Mouse (Mus musculus) layer of hippocampus, postnatal 36 days (tissue): ENCODE results near the gene Bub3. TPM values are rescaled to one million over a fixed set of nuclear protein-coding genes. Genes with fewer than 3 reads are reported as not detected.

Source experiments
- DNase-seq, 2 experiments: peaks; one replicate each; pipeline ENCODE4 v3.0.0; 2022
- total RNA-seq, 2 experiments: library from RNA; stranded (reverse); gene quantifications; 2 replicates each; pipeline ENCODE4 v1.2.3; 2021

The Bub3 gene
- total RNA-seq, 2 experiments from 2014 or later = 57.4 to 61.9 TPM

DNA sequence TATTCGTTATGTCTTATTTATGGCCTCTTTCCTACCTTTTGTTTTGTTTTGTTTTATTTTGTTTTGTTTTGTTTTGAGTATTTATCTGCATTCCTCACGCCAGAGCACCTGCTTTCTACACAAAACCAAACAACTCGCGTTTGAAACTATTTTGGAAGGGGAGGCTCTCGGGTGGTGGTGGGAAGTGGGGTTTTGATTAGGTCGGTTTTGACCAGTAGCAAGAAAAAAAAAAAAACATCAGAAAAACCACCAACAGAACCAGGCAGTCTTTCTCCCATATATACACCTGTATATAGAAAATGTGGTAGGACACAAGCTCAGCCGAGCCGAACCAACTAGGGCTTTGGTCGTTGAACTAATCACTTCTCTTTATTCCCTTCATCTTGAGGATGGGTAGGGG, 3.9 kb upstream of the Bub3 start:
- no peak for DNase-seq

DNA sequence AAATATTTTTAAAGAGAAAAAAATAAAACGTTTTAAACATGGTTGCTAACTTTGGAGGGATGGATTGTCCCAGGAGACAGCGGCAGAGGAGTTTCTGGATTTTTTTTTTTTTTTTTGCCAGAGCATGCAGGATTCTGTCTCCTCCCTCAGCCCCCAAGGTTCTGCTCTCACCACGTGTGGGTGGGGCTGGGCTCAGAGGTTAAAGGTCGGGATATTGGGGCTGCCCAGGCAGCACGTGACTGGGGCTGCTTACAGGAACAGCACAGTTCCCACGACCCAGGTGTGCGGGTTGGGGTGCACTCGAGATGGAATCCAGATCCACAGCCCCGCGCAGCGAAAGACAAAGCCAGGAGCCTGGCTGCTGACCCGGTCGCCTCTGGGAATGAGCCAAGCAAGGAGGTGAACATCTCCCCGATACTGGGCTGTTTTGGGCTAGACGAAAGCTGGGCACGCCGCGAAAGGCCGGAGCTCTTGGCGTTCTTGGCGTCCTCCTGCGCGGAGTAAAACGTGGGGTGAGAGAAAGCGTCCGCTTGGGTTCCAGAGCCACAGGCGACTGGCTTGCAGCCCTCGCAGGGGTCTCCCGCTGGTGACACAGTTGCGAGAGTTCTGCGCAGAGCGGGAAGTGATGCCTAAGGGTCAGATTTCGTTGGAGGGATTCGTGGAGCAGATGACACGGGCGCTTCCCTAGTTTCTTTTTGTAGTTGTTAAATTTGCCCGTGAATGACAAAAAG, 3.3 kb upstream of the Bub3 start:
- peak in 1 of 2 experiments; percentile 22 for DNase-seq

DNA sequence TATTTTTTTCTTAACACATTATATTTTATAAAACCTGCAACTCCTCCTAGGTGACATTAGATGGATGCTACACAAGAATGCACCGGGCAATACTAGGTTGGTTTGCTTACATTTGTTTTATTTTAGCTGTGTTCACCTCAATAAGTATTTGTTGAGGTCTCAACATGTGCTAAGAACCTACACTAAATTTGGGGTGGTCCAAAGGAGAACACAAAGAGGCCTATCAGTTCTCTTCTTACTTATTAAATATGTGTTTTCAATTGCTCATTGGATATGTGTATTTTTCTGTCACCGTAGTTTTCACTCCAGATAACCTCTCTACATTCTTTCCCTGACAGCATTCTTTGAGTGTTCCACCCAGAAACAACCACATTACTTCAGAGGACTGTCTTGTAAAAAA, 2.3 kb upstream of the Bub3 start:
- DNase-seq = no peak

DNA sequence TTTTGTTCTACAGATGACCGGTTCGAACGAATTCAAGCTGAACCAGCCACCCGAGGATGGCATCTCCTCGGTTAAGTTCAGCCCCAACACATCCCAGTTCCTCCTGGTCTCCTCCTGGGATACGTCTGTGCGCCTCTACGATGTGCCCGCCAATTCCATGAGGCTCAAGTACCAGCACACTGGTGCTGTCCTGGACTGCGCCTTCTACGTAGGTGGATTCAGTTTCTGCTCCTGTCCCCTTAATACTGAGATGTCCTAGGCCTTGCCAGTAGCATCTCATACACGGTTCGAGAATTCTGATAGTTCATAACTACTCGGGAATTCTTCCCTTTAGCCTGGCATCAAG, 648 bp downstream of the Bub3 start:
- no peak for DNase-seq

DNA sequence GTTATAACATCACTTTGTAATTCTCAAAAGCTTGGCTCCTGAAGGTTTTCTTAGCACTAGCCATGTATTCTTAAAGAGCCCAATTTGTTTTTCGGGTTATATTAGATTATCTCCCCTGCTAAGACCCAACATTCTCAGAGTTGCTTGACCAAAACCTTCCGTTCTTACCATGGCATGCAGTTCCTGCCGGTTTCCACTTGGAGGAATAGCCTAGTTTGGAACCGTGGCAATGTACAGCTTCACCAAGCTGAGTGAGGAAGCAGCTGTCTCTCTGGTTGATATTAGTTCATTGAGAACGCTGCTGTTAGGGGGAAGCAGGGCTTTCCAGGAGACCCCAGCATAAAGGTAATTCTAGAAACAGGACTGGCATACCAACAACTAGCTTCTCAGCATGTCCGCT, 15.2 kb downstream of the Bub3 start:
- DNase-seq = no peak

DNA sequence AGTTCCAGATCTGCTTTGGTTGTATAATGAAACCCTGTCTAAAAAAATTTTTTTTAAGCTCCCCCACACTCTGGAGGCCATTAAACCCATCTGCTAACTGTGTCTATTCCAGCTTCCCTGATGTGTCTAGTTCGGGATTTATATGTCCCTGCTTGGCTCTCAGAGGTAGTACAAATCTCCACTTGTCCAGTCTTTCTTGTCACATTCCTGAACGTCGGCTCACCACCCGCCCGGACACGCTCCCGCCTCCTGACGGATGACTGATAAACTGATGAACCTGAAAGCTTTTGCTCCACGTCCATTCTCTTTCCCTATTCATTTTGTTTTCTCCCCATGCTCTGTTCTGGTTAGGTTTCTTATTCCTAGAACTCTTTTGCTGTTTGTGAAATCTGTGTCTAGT, 22.2 kb downstream of the Bub3 start:
- DNase-seq = no peak

DNA sequence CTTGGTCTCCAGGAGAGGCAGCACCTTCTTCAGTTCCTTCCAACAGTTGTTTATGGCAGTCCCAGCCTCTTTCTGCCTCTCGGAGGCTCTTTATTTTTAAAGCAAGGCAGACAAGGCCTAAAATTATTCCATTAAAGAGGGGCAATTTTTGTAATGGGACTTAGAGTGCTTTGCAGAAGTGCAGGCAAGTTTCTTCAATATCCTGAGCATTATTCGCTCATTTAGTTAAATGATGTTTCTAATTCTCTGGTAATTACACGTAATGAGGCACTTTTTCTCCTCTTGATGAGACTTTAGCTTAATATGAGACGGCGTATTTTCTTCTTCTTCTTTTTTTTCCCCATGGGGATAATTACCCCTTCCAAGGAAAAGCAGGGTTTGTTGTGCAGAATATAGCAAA, 25.5 kb downstream of the Bub3 start:
- DNase-seq = no peak

DNA sequence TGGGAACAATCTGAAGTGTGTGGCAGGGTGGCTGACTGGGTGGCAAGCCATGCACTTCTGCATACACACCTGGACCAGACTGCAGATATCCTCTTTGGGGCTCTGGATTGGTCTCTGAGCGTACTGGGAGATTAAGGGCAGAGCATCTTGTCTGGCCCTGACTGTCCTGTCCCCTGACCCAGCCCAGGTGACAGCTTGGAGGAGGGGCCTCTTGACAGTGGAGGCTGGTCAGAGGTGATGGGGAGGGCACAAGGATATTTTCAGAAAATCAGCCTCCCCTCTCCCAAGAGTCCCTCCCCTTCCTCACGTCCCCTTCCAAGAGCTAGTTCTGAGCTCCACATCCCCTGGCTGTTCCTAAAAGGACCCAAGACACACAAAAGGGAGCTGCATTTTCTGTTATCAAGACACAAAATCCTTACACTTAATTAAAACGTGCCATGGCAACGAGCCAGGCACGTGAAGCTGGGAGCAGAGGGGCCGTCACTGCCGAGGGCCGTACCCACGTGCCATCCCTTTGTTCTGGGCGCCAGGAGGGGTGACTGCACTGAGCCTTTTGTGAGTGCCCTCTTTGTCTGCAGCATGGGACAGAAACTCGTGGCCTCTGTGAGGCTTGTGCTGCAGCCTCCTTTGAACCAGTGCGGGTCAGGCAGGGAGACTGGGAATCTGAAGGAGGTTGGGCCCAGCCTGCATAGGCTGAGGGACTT, 37.9 kb downstream of the Bub3 start:
- DNase-seq = peak; percentile 10 to 12

DNA sequence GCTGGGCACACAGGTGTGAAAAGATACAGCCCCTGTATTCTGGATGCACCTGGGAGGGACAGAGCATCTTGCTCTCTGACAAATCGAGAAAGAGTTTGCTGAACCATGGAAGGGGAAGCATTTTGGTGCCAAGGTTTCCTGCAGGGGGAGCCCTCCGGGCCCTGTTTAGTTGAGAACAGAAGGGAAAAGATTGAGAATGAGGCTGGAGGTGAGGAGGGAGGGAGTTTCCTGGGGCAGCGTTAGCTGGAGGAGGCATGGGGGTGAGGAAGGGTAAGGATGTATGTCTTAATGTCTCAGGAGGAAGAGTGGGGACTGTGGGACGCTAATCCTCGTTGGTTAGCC, 38.4 kb downstream of the Bub3 start:
- peak; percentile 23 to 42 for DNase-seq

DNA sequence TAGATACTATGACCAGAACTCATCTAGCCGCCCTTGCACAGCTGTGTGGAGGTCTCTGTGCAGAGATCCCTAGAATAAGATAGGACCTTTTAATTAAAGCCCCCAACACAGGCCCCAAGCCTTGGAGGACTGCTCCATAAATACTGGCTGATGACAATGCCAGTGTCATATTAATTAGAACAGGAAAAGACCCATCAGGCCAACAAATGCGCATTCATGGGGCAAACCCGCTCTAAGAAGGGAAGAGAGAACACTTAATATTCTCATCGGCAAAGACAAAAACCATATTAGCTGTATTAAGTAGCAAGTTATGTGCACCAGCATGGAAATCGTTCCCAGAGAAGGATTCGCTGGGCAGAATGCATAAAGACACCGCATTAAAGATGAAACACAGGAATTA, 42.1 kb downstream of the Bub3 start:
- no peak for DNase-seq

DNA sequence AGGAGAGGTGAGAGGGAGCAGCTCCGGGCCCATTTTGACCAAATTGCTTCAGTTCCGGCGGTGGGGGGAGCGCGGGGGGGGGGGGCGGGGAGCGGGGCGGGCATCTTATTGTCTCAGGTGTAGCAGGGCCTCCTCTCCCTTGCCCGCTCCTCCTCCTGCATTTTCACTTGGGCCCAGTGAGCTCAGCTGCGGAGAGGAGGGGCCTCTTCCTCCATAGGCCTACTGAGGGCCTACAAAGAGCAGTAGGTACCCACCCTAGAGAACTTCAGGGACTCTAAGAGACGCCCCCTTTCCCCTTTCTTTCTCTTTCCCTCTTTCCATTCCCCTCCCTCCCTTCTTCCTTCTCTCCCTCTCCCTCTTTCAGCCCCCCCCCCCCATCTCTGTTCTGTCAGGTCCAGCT, 43.2 kb downstream of the Bub3 start:
- no peak for DNase-seq

DNA sequence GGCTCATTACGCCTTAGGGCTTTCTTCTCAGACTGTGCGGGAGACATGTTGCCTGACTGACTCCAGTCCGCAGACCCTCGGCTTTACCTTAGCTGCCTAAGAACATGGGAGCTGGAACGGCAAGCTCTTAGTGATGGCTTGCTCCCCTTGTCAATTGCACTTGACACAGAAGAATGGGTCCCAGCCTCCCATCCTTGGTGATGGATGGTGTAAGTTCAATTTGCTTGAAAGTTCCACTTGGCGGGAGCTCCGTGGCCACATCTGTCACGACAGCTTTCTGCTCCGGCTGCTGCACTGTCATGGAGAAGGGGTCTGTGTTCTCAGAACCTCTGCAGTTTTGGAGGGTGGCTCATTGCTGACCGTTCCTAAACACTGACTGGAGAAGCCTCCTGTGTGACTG, 44.9 kb downstream of the Bub3 start:
- no peak for DNase-seq

DNA sequence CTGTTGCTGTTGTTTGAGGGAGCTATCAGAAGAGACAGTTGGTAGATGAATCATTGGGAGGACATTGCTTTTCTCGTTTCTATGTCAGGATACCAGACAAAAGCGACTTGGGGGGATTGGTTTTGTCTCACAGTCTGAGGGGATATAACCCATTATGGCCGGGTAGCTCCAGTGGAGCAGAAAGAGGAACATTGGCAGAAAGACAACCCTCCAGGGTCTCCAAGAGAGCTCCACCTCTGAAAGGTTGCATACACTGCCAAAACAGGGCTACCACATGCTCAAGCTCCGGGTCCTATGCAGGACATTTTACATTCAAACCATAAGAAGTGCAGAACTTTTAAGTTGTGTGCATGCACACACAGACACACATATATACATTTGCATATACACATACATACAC, 45.5 kb downstream of the Bub3 start:
- no peak for DNase-seq

DNA sequence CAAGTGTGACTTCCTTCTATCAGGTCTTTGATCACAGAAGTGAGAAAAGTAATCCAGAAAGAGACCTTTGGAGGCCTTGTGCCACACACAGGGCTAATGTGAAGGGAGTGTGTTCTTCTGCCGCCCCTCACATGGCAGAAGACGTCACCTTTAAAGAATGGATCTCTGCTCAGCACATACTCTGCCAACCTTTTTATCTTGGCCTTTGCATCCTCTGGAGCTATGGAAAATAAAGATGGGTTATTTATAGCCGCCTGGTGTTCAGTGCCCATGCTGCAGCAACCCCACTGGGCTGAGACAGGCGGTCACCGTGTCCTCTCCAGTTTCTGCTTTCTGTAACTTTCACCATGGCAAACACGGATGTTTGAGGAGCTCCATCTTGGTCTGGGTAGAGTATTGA, 48.0 kb downstream of the Bub3 start:
- no peak for DNase-seq

DNA sequence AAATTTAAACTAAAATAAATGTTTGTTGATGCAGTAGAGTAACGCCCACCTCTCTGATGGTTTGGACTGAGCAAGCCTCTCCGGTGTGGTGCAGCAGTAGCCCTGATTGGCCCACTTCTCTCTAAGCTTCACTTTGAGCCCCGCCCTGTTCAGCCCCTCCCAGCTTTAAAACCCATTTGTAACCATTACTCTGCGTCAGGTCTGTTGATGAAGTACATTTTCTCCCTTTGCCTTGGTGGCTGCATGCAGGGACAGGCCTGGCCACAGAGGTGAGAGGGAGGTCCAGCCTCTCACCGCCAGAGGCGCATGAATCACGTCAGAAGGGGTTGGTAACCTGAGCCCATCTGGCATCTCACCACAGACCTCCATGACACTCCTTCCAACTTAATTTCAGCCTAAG, 49.7 kb downstream of the Bub3 start:
- DNase-seq = no peak

Other genes starting within 250 kb of the Bub3 start
- not detected for gene Cuzd1, start 237.9 kb upstream of the Bub3 start, total RNA-seq
- gene Fam24b, start 230.7 kb upstream of the Bub3 start, total RNA-seq = not detected
- not detected for gene Fam24a, start 226.4 kb upstream of the Bub3 start, total RNA-seq
- 10 to 100 TPM; 24.0 to 29.3 TPM for gene 2310057M21Rik, start 197.5 kb upstream of the Bub3 start, total RNA-seq
- gene Pstk, start 189.1 kb upstream of the Bub3 start, total RNA-seq = 10 to 100 TPM; 50.0 to 56.9 TPM
- 10 to 100 TPM; 50.9 to 53.3 TPM for gene Ikzf5, start 149.7 kb upstream of the Bub3 start, total RNA-seq
- gene Acadsb, start 149.6 kb upstream of the Bub3 start, total RNA-seq = 10 to 100 TPM; 81.1 to 84.4 TPM
- gene Hmx3, start 17.4 kb upstream of the Bub3 start, total RNA-seq = not detected
- gene Hmx2, start 11.4 kb upstream of the Bub3 start, total RNA-seq = not detected